Mouse (Mus musculus) lung, adult 2 months (tissue): ENCODE measurements around the gene Cmtr1.

Experiments used
- CTCF ChIP-seq: fragments of 200-500 bp; IDR thresholded peaks from 2 replicates; pipeline ENCODE4 v1.5.1; 2011; ENCODE audit warnings: mild to moderate bottlenecking, low read length, control low read depth; ENCODE audit not compliant: insufficient read depth
- POLR2A ChIP-seq: fragments of 200-500 bp; IDR thresholded peaks from 2 replicates; pipeline ENCODE4 v1.6.1; 2011; ENCODE audit warnings: low read depth, mild to moderate bottlenecking, control low read depth, low read length, borderline replicate concordance; ENCODE audit errors: extremely low read depth

- TF ChIP-seq CTCF (no peak), POLR2A (no peak)
Measured at GRCm38 (mm10) chr17:29671021-29671420, 10.6 kb downstream of the Cmtr1 start.
